Mouse (Mus musculus): Measurements from ENCODE around the gene Olfr630. TPM values are rescaled to one million over a fixed set of nuclear protein-coding genes. Genes with fewer than 3 reads are reported as not detected.
"Not testable (repeated sequence)": the region's sequence is repeated elsewhere in the genome, so short reads cannot be mapped to it uniquely, and the experiment has no call there.

Gene Olfr630
- not detected in 2 replicates for polyA plus RNA-seq (2014; fragmentation: Nextera tagmentation; extraction: Ambion mirVana)

DNA sequence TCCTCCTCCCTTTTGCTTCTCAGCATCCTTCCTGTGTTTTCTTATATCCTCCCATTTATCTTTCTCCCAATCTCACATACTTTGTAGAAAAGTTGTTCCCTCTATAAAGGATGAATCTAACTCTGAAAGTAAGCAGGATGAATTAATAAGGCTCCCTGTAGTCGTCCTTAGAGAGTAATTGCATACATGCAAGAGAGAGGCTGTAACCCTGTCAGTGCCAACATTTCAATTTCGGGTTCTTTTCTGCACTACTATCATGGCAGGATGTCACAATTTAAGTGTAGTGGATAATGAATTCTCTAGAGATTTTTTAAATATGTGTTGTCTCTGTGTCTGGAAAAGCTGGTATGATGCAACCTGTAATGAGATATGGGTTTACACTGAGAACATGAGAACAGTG lies at the start of gene Olfr630:
Gene Olfr630, minus strand, starts transcription at position 101 of the 400 bp plus-strand sequence.
- Histone ChIP-seq H3K36me3 (replicated peaks; ENCODE audit: control insufficient read depth, insufficient read depth) (no peaks in the 10 kb centered on the region), H3K27ac (no peak within 1 kb of the TSS), H3K4me1 (replicated peaks; ENCODE audit: control insufficient read depth, insufficient read depth, low read length) (no peaks in the 10 kb centered on the region), H3K4me2 (replicated peaks) (no peak within 1 kb of the TSS), H3K9ac (no peak within 1 kb of the TSS), H3K4me3 (replicated peaks; ENCODE audit: low read length) (no peak within 1 kb of the TSS), H3K9me3 (ENCODE audit: control insufficient read depth, low read length) (no peaks in the 10 kb centered on the region), H3K27me3 (ENCODE audit: control insufficient read depth, insufficient read depth, low read length) (no peaks in the 10 kb centered on the region)
- WGBS: 47% methylated on average over 2 of the region's 2 CpGs
- ATAC-seq (ENCODE audit: low FRiP score): no peak
- no peak for DNase-seq (ENCODE audit: low spot score)

DNA sequence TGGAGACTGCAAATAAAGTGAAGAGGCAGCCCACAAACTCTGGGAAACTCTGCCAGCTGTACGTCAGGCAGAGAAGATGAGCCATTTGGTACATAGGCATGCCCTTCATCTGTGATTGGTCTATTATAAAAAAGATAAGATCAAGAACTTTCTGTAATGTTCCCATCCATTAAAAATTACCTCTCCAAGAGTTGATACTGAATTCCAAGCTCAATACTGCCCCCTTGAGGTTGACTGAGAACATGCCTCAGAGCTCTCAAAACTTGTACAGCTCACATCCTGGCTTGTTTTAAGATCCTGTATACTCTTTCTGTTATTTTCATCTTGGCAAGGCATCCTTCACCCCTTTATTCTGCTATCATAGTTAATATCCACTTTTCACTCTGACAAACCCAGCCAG lies 49.7 kb upstream of the Olfr630 start:
- no peak overlapping the region for H3K4me3 ChIP-seq (replicated peaks; ENCODE audit: low read length)
- 59% methylated on average over 1 of the region's 1 CpGs for WGBS
- H3K9ac ChIP-seq: no peak overlapping the region
- H3K36me3 ChIP-seq (replicated peaks; ENCODE audit: control insufficient read depth, insufficient read depth): no peaks in the 10 kb centered on the region
- no peaks in the 10 kb centered on the region for H3K9me3 ChIP-seq (ENCODE audit: control insufficient read depth, low read length)
- no peak overlapping the region for H3K27ac ChIP-seq
- DNase-seq (ENCODE audit: low spot score) (peak; percentile 65), ATAC-seq (ENCODE audit: low FRiP score) (no peak)
- H3K4me1 ChIP-seq (replicated peaks; ENCODE audit: control insufficient read depth, insufficient read depth, low read length): no peaks in the 10 kb centered on the region
- H3K4me2 ChIP-seq (replicated peaks): no peak overlapping the region
- no peaks in the 10 kb centered on the region for H3K27me3 ChIP-seq (ENCODE audit: control insufficient read depth, insufficient read depth, low read length)

DNA sequence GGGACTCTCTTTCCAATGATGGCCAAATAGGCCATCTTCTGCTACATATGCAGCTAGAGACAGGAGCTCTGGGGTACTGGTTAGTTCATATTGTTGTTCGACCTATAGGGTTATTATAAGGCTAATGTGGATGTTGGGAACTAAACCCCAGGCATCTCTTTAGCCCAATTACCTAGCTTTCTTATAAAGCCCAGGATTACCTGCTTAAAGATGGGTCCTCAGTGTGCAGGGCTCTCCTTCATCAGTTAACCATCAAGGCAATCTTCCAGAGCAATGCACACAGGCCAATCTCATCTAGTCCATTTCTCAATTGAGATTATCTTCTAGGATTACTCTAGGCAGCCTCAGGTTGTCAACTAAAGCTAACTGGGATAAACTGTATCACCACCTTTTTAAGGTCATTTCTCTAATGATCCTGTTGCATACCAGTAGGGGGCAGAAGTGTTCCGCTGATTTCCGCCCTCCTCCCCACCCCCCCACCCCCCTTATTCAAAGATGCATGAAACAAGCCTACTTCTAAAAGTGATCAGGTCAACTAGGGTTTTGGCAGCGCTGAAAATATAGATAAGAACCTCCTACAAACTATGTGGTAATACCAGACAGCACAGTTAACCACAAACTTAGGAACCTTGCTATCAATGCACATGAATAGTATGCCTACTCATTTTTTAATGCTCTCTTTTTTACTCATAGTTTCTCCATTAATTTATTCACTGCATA lies 35.7 kb upstream of the Olfr630 start:
- Histone ChIP-seq H3K27ac (no peak overlapping the region), H3K36me3 (replicated peaks; ENCODE audit: control insufficient read depth, insufficient read depth) (no peaks in the 10 kb centered on the region), H3K9me3 (ENCODE audit: control insufficient read depth, low read length) (no peaks in the 10 kb centered on the region), H3K4me3 (replicated peaks; ENCODE audit: low read length) (no peak overlapping the region), H3K27me3 (ENCODE audit: control insufficient read depth, insufficient read depth, low read length) (no peaks in the 10 kb centered on the region), H3K4me2 (replicated peaks) (no peak overlapping the region), H3K4me1 (replicated peaks; ENCODE audit: control insufficient read depth, insufficient read depth, low read length) (no peaks in the 10 kb centered on the region), H3K9ac (no peak overlapping the region)
- ATAC-seq (ENCODE audit: low FRiP score): no peak
- DNase-seq (ENCODE audit: low spot score): no peak
- WGBS: 27% methylated on average over 4 of the region's 4 CpGs

DNA sequence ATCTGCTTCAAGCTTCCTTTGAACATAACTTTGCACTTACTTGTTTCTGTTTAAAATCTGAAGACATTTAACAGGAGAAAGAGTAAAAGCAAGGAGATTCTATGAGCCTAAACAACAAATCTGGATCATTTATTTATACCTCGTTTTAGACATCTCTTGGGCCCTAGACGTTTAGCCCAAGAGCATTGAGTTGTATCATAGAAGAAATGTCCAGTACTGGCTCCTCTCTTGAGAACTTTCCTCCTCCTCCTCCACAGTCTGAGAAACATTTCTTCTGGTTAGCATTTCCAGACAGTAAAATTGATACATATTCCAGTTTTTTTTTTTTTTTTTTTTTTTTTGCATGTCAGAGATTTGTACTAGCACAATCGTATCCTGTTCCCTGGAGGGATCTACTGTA lies 34.6 kb upstream of the Olfr630 start, which contains the start of gene Olfr67:
Gene Olfr67, minus strand, starts transcription at position 101 of the 400 bp plus-strand sequence.
- no peaks in the 10 kb centered on the region for H3K27me3 ChIP-seq (ENCODE audit: control insufficient read depth, insufficient read depth, low read length)
- no peak for ATAC-seq (ENCODE audit: low FRiP score)
- WGBS: 80% methylated on average over 3 of the region's 3 CpGs
- no peak within 1 kb of the TSS for H3K27ac ChIP-seq
- H3K4me1 ChIP-seq (replicated peaks; ENCODE audit: control insufficient read depth, insufficient read depth, low read length): no peaks in the 10 kb centered on the region
- H3K36me3 ChIP-seq (replicated peaks; ENCODE audit: control insufficient read depth, insufficient read depth): no peaks in the 10 kb centered on the region
- H3K9me3 ChIP-seq (ENCODE audit: control insufficient read depth, low read length): no peaks in the 10 kb centered on the region
- H3K4me2 ChIP-seq (replicated peaks): no peak within 1 kb of the TSS
- H3K9ac ChIP-seq: no peak within 1 kb of the TSS
- H3K4me3 ChIP-seq (replicated peaks; ENCODE audit: low read length): no peak within 1 kb of the TSS
- DNase-seq (ENCODE audit: low spot score): no peak

DNA sequence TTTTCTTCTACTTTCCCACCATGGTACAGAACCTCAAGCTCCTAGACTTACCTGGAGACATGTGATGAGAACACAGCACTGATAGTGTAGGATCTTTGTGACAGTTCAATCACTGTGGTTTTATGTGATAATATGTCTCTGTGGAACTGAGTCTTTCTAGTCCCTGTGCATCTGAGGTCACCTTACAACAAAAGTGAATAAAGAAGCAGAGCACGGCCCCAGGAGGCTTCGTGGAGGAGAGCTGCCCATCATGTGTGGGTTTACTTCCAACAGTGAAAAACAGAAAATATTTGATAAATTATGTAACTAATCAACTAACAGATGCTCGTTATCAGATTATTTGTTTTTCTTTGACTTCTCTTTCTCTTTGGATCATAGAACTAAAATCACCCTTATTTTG lies 22.5 kb upstream of the Olfr630 start, which contains the start of gene Olfr68:
Gene Olfr68, minus strand, starts transcription at position 101 of the 400 bp plus-strand sequence.
- no peak for ATAC-seq (ENCODE audit: low FRiP score)

DNA sequence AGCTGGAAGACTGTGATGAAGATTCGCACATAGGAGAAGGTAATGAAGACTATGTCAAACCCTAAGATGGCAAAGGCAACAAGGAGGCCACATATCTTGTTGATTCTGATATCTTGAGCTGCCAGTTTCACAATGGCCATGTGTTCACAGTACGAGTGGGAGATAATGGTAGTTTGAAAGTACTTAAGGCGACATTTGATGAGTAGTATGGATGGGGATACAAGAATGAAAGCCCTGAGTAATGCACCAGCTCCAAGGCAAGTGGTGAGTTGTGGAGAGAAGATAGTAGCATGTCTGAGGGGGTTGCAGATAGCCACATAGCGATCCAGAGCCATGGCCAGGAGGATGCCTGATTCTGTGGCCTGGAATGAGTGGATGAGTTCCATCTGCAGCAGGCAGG lies 20.5 kb upstream of the Olfr630 start:
- not testable (repeated sequence) for H3K27me3 ChIP-seq (ENCODE audit: control insufficient read depth, insufficient read depth, low read length); ATAC-seq (ENCODE audit: low FRiP score); H3K36me3 ChIP-seq (replicated peaks; ENCODE audit: control insufficient read depth, insufficient read depth); H3K4me3 ChIP-seq (replicated peaks; ENCODE audit: low read length); DNase-seq (ENCODE audit: low spot score); H3K9ac ChIP-seq; H3K4me1 ChIP-seq (replicated peaks; ENCODE audit: control insufficient read depth, insufficient read depth, low read length); H3K4me2 ChIP-seq (replicated peaks); H3K27ac ChIP-seq; H3K9me3 ChIP-seq (ENCODE audit: control insufficient read depth, low read length)
- WGBS: 89% methylated on average over 4 of the region's 4 CpGs

More for the DNA sequence above, 22.5 kb upstream of the Olfr630 start, which contains the start of gene Olfr68:
- no peaks in the 10 kb centered on the region for H3K4me1 ChIP-seq (replicated peaks; ENCODE audit: control insufficient read depth, insufficient read depth, low read length)
- H3K36me3 ChIP-seq (replicated peaks; ENCODE audit: control insufficient read depth, insufficient read depth): no peaks in the 10 kb centered on the region
- no peak for DNase-seq (ENCODE audit: low spot score)
- H3K4me3 ChIP-seq (replicated peaks; ENCODE audit: low read length): no peak within 1 kb of the TSS
- H3K9me3 ChIP-seq (ENCODE audit: control insufficient read depth, low read length): no peaks in the 10 kb centered on the region
- no peak within 1 kb of the TSS for H3K27ac ChIP-seq
- H3K9ac ChIP-seq: no peak within 1 kb of the TSS
- H3K27me3 ChIP-seq (ENCODE audit: control insufficient read depth, insufficient read depth, low read length): no peaks in the 10 kb centered on the region
- no peak within 1 kb of the TSS for H3K4me2 ChIP-seq (replicated peaks)
- 80% methylated on average over 3 of the region's 3 CpGs for WGBS

DNA sequence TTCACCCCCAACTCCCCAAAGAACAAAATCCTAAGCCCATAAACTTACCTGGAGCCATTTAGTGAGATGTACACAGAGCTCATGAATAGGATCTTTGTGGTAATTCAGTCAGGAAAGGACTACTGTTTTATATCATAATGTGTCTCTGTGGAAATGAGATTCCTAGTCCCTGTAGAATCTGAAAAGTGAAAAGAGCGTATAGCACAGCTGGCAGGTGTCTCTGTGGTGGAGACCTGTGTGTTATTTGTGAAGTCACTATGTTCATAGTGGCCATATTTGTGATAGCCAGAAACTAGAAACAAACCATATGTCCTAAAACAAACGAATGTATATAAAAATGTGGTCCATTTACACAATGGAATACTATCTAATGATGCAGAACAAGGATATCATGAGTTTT lies 14.4 kb upstream of the Olfr630 start, which contains the start of gene Olfr69:
Gene Olfr69, minus strand, starts transcription at position 101 of the 400 bp plus-strand sequence.
- Histone ChIP-seq H3K4me2 (replicated peaks) (no peak within 1 kb of the TSS), H3K4me3 (replicated peaks; ENCODE audit: low read length) (no peak within 1 kb of the TSS), H3K9ac (no peak within 1 kb of the TSS), H3K4me1 (replicated peaks; ENCODE audit: control insufficient read depth, insufficient read depth, low read length) (no peaks in the 10 kb centered on the region), H3K27me3 (ENCODE audit: control insufficient read depth, insufficient read depth, low read length) (no peaks in the 10 kb centered on the region), H3K9me3 (ENCODE audit: control insufficient read depth, low read length) (no peaks in the 10 kb centered on the region), H3K36me3 (replicated peaks; ENCODE audit: control insufficient read depth, insufficient read depth) (no peaks in the 10 kb centered on the region), H3K27ac (no peak within 1 kb of the TSS)
- WGBS: 89% methylated on average over 2 of the region's 2 CpGs
- ATAC-seq (ENCODE audit: low FRiP score): no peak
- no peak for DNase-seq (ENCODE audit: low spot score)

DNA sequence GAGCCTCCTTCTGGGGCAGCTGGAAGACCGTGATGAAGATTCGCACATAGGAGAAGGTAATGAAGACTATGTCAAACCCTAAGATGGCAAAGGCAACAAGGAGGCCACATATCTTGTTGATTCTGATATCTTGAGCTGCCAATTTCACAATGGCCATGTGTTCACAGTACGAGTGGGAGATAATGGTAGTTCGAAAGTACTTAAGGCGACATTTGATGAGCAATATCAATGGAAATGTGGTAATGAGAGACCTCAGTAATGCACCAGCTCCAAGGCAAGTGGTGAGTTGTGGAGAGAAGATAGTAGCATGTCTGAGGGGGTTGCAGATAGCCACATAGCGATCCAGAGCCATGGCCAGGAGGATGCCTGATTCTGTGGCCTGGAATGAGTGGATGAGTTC lies 10.6 kb upstream of the Olfr630 start:
- H3K27ac ChIP-seq; DNase-seq (ENCODE audit: low spot score); H3K36me3 ChIP-seq (replicated peaks; ENCODE audit: control insufficient read depth, insufficient read depth); H3K4me3 ChIP-seq (replicated peaks; ENCODE audit: low read length); H3K9ac ChIP-seq; H3K27me3 ChIP-seq (ENCODE audit: control insufficient read depth, insufficient read depth, low read length); H3K4me2 ChIP-seq (replicated peaks); H3K9me3 ChIP-seq (ENCODE audit: control insufficient read depth, low read length); H3K4me1 ChIP-seq (replicated peaks; ENCODE audit: control insufficient read depth, insufficient read depth, low read length); ATAC-seq (ENCODE audit: low FRiP score): not testable (repeated sequence)
- 93% methylated on average over 6 of the region's 6 CpGs for WGBS

DNA sequence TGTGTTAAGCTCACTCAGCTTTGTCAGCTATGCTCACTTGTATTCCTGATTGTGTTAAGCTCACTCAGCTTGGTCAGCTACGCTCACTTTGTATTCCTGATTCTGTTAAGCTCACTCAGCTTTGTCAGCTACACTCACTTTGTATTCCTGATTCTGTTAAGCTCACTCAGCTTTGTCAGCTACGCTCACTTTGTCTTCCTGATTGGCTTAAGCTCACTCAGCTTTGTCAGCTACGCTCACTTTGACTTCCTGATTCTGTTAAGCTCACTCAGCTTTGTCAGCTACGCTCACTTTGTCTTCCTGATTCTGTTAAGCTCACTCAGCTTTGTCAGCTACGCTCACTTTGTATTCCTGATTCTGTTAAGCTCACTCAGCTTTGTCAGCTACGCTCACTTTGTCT lies 5.1 kb upstream of the Olfr630 start:
- H3K27me3 ChIP-seq (ENCODE audit: control insufficient read depth, insufficient read depth, low read length); H3K9ac ChIP-seq; H3K4me3 ChIP-seq (replicated peaks; ENCODE audit: low read length); ATAC-seq (ENCODE audit: low FRiP score); H3K27ac ChIP-seq; H3K9me3 ChIP-seq (ENCODE audit: control insufficient read depth, low read length); H3K4me1 ChIP-seq (replicated peaks; ENCODE audit: control insufficient read depth, insufficient read depth, low read length); DNase-seq (ENCODE audit: low spot score); H3K4me2 ChIP-seq (replicated peaks); H3K36me3 ChIP-seq (replicated peaks; ENCODE audit: control insufficient read depth, insufficient read depth): not testable (repeated sequence)
- 92% methylated on average over 6 of the region's 6 CpGs for WGBS

Data from hindbrain, embryonic 14.5 days (tissue).